Mouse (Mus musculus) adrenal gland, postnatal 36 days (tissue): ENCODE measurements around the gene Olfr472. TPM values are rescaled to one million over a fixed set of nuclear protein-coding genes. Genes with fewer than 3 reads are reported as not detected.
"Not testable (repeated sequence)": the region's sequence is repeated elsewhere in the genome, so short reads cannot be mapped to it uniquely, and the experiment has no call there.

Experiments used
- DNase-seq, 2 experiments: peaks; one replicate each; pipeline ENCODE4 v3.0.0; 2021; ENCODE audit warnings: mixed read lengths in 1 of 2
- long read RNA-seq, 2 experiments: library from polyadenylated mRNA; stranded (forward); transcript quantifications; one replicate each; pipeline ENCODE4 v2.0.0; 2021; ENCODE audit warnings: borderline sequencing depth in 2 of 2
- total RNA-seq, 2 experiments: library from RNA; stranded (reverse); gene quantifications; 2 replicates each; pipeline ENCODE4 v1.2.3; 2021

Olfr472 gene
- total RNA-seq, result not detected
- long read RNA-seq, experiment 1, result 0 reads
- long read RNA-seq, experiment 2, result 0 reads

DNA sequence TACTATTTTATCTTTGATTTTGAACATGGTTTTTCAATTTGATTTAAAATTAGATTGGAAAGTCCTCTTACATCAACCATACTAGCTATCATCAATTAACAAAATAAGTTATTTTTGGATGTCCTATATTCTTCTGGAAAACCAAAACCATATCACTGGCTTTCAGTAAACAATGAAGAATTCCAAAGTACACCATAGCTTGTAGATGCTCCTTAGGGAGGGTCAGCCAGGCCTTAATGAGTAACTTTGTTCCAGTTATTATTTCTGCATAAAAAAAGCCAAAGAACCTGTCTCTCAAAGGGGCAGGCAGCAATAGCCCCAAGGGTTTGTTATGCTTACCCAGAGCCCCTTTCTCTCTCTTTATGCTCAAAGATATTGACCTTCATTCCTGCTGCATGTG, at the start of gene Olfr472:
Gene Olfr472 (plus strand): TSS at position 301 of the 400 bp plus-strand sequence.
- no peak for DNase-seq

DNA sequence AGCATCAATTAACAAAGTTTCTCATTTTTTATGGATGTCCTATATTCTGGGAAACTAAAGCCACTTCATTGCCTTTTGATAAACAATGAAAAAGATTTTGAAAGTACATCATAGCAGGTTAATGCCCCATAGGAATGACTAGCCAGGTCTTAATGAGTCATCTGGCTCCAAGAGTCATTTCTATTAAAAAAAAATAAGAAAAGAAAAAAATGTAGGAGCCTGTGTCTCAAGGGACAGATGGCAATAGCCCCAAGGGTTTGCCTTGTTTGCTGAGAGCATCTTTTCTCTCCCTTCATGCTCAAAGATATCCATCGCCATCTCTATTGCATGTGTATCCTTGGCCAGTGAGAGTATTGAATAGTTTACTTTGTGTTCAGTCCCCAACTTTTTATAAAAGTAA, 32.4 kb downstream of the Olfr472 start, which contains the start of gene Olfr473:
Gene Olfr473 (plus strand): TSS at position 301 of the 400 bp plus-strand sequence.
- DNase-seq, result no peak

- DNase-seq, result not testable (repeated sequence)
These were observed 54.8 kb downstream of the Olfr472 start for GRCm38 (mm10) chr7:107952539-107952938.

GRCm38 (mm10) chr7:107954343-107954742, 56.6 kb downstream of the Olfr472 start, which contains the start of gene Olfr474:
TSS of gene Olfr474 (plus strand) at chr7:107954643.
- DNase-seq, result no peak

Other genes starting within 250 kb of the Olfr472 start
- gene Cyb5r2, start 139.9 kb upstream of the Olfr472 start, total RNA-seq, result not detected
- gene Ovch2, start 96.7 kb upstream of the Olfr472 start, total RNA-seq, result not detected
- gene Olfr467, start 85.6 kb upstream of the Olfr472 start, total RNA-seq, result not detected
- gene Olfr469, start 72.4 kb upstream of the Olfr472 start, total RNA-seq, result not detected
- not detected for gene Olfr470, start 50.4 kb upstream of the Olfr472 start, total RNA-seq
- not detected for gene Olfr473, start 32.5 kb downstream of the Olfr472 start, total RNA-seq
- not detected for gene Olfr474, start 56.7 kb downstream of the Olfr472 start, total RNA-seq
- not detected for gene Olfr476, start 66.9 kb downstream of the Olfr472 start, total RNA-seq
- gene Olfr477, start 88.8 kb downstream of the Olfr472 start, total RNA-seq, result not detected
- gene Olfr478, start 136.1 kb downstream of the Olfr472 start, total RNA-seq, result not detected
- gene Olfr479, start 152.8 kb downstream of the Olfr472 start, total RNA-seq, result not detected
- not detected for gene Olfr480, start 169.4 kb downstream of the Olfr472 start, total RNA-seq
- not detected for gene Olfr481, start 182.0 kb downstream of the Olfr472 start, total RNA-seq
- 1 to 10 TPM; 1.1 to 1.5 TPM for gene Olfr482, start 199.7 kb downstream of the Olfr472 start, total RNA-seq
- not detected for gene Olfr483, start 202.9 kb downstream of the Olfr472 start, total RNA-seq
- not detected for gene Olfr484, start 229.5 kb downstream of the Olfr472 start, total RNA-seq